Mouse (Mus musculus) c-Kit-negative CD71-positive TER-119-positive erythroid progenitor cells, embryonic 14.5 days (primary cell): Measurements from ENCODE around the gene Ctla2a.
"Not testable (repeated sequence)": the region's sequence is repeated elsewhere in the genome, so short reads cannot be mapped to it uniquely, and the experiment has no call there.

Experiments
- DNase-seq: peaks from one replicate; pipeline ENCODE4 v3.0.0-alpha.2; 2013; ENCODE audit warnings: low read depth, low spot score

Ctla2a gene

DNA sequence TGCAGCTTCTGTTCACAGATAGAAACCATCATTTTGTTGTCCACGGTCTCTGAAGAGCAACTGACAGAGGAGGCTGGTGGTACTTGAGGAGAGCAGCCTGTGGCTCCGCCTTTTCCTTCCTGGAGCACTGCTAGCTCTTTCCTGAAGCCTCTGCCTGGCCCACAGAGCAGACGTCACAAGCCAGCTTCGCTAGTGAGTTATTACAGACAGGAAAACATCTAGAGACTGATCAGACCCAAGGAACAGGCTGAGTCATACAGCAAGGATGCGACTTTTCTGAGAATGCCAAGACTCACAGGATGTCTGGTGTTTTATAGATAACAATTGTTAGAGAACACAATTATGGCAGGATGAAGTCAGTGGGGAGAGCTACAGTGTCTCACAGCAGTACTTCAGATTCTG lies at the start of gene Ctla2a, which contains the start of gene Gm49391:
Ctla2a (minus strand) TSS at position 126 of the 402 bp plus-strand sequence.
Gm49391 (minus strand) TSS at position 72 of the 402 bp plus-strand sequence.
- no peak for DNase-seq

GRCm38 (mm10) chr13:60972319-60972718 lies 35.9 kb upstream of the Ctla2a start:
- DNase-seq = not testable (repeated sequence)

DNA sequence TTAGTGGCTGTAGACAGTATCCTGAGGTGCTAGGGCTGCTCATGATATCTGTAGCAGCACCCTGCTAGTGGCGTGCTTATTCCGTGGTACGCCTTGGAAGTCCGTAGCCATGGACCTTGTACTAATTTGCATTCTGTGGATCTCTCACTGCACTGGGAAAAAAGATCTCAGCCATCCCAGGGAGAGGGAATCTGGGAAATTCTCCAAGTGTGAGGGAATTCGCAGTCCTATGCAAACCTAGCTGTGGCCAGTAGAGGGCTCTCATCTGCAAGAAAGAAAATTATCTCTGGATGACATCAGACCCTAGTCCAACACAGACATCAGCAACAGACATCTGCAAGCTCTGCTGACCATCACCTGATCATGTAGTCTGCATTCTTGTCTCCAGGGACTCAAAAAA lies 27.6 kb upstream of the Ctla2a start:
- DNase-seq = not testable (repeated sequence)

- no peak for DNase-seq
Observed at GRCm38 (mm10) chr13:60961706-60962105, 25.3 kb upstream of the Ctla2a start.

GRCm38 (mm10) chr13:60941884-60942283 lies 5.5 kb upstream of the Ctla2a start, which contains the start of gene Tpbpa:
Tpbpa (minus strand) TSS chr13:60941984.
- not testable (repeated sequence) for DNase-seq

DNA sequence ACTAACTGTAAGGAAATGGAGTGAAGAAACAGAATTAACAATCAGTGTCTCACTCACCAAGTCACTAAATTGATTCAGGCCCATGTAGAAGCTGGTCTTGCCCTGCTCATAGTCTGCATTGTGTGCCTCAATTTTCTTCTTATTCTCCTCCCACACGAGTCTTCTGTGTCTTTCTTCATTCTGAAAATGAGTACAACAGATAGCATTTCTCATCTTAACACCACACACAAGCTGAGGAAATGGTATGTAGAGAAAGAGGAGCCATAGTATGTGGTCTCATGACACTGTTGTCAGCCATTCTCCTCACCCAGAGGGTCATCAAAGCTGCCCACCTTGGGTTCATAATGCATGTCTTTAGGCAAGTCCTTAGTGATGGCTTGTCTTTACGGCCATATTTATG lies 935 bp downstream of the Ctla2a start, which contains the start of gene Gm49393:
Gm49393 (minus strand) TSS at position 101 of the 400 bp plus-strand sequence.
- DNase-seq = not testable (repeated sequence)

- DNase-seq = not testable (repeated sequence)
Observed at GRCm38 (mm10) chr13:60904780-60905179, 31.6 kb downstream of the Ctla2a start, which contains the start of gene Tpbpb. Tpbpb (minus strand) TSS chr13:60904880.

GRCm38 (mm10) chr13:60897328-60897727 lies 39.1 kb downstream of the Ctla2a start, which contains the start of gene Ctla2b:
Ctla2b (minus strand) TSS chr13:60897447.
- DNase-seq = no peak

- DNase-seq = not testable (repeated sequence)
Observed at GRCm38 (mm10) chr13:60896794-60897193, 39.6 kb downstream of the Ctla2a start, which contains the start of gene Gm49392. Gm49392 (minus strand) TSS chr13:60896894.

GRCm38 (mm10) chr13:60895406-60896160 lies 40.8 kb downstream of the Ctla2a start:
- no peak for DNase-seq

- DNase-seq = no peak
Observed at GRCm38 (mm10) chr13:60892301-60892700, 44.1 kb downstream of the Ctla2a start.
